ENCODE assay signal across 9 mouse cellular contexts in genomic region chr12:86945126-86945525, GRCm38 (mm10). TPM values are rescaled to one million over a fixed set of nuclear protein-coding genes. Genes with fewer than 3 reads are reported as not detected.
DNase-seq lines count a peak whose midpoint lies in the region; ATAC-seq lines count a peak whose summit lies in the region.
"Had no signal": no experiment of that assay in that cellular context is flagged by ENCODE, and none has a peak within 500 bp of the region (broad histone marks: within the 10 kb centered on the region; RNA-seq: fewer than 3 reads in every experiment).

No protein-coding gene starts in this region.

- H3K9me3 ChIP-seq in hindbrain, embryonic 10.5 days = no peaks in the 10 kb centered on the region
- H3K9me3 ChIP-seq in hindbrain, embryonic 12.5 days (replicated peaks) = no peaks in the 10 kb centered on the region
- H3K9me3 ChIP-seq in forebrain, embryonic 12.5 days = no peaks in the 10 kb centered on the region
- no peaks in the 10 kb centered on the region for H3K9me3 ChIP-seq in limb, embryonic 11.5 days (ENCODE audit: control insufficient read depth, low read length)
- no peaks in the 10 kb centered on the region for H3K9me3 ChIP-seq in neural tube, embryonic 11.5 days (ENCODE audit: control insufficient read depth, low read length)
- H3K9me3 ChIP-seq: limb, embryonic 12.5 days had no signal

- H3K36me3 ChIP-seq in hindbrain, embryonic 10.5 days = no peaks in the 10 kb centered on the region
- no peaks in the 10 kb centered on the region for H3K36me3 ChIP-seq in hindbrain, embryonic 12.5 days
- no peaks in the 10 kb centered on the region for H3K36me3 ChIP-seq in forebrain, embryonic 12.5 days (replicated peaks)
- H3K36me3 ChIP-seq in limb, embryonic 11.5 days (ENCODE audit: control insufficient read depth, insufficient read depth, low read length) = no peaks in the 10 kb centered on the region; the same call in 1 of the 2 replicates
- H3K36me3 ChIP-seq in neural tube, embryonic 11.5 days (ENCODE audit: control insufficient read depth, insufficient read depth, low read length) = no peaks in the 10 kb centered on the region
- H3K36me3 ChIP-seq: limb, embryonic 12.5 days had no signal

- peaks cover 65% of the 10 kb centered on the region for H3K4me1 ChIP-seq in hindbrain, embryonic 10.5 days (replicated peaks)
- peaks cover 49% of the 10 kb centered on the region for H3K4me1 ChIP-seq in hindbrain, embryonic 12.5 days
- H3K4me1 ChIP-seq in forebrain, embryonic 12.5 days = peaks cover 66% of the 10 kb centered on the region
- peaks cover 12% of the 10 kb centered on the region for H3K4me1 ChIP-seq in limb, embryonic 11.5 days (ENCODE audit: control insufficient read depth, insufficient read depth, low read length)
- peaks cover 22% of the 10 kb centered on the region for H3K4me1 ChIP-seq in neural tube, embryonic 11.5 days (ENCODE audit: control insufficient read depth, insufficient read depth, low read length)

- H3K4me2 ChIP-seq in hindbrain, embryonic 12.5 days (replicated peaks) = no peak overlapping the region
- H3K4me2 ChIP-seq in forebrain, embryonic 12.5 days = no peak overlapping the region
- no peak overlapping the region for H3K4me2 ChIP-seq in limb, embryonic 11.5 days (ENCODE audit: low read depth, severe bottlenecking)
- no peak overlapping the region for H3K4me2 ChIP-seq in neural tube, embryonic 11.5 days (ENCODE audit: low read depth)

- no peaks in the 10 kb centered on the region for H3K27me3 ChIP-seq in hindbrain, embryonic 10.5 days (ENCODE audit: insufficient read depth, poor library complexity, severe bottlenecking)
- H3K27me3 ChIP-seq in hindbrain, embryonic 12.5 days = no peaks in the 10 kb centered on the region
- no peaks in the 10 kb centered on the region for H3K27me3 ChIP-seq in forebrain, embryonic 12.5 days
- no peaks in the 10 kb centered on the region for H3K27me3 ChIP-seq in limb, embryonic 11.5 days (ENCODE audit: control insufficient read depth, insufficient read depth, low read length)
- no peaks in the 10 kb centered on the region for H3K27me3 ChIP-seq in neural tube, embryonic 11.5 days (ENCODE audit: control insufficient read depth, insufficient read depth, low read length)
- H3K27me3 ChIP-seq: limb, embryonic 12.5 days had no signal

- H3K27ac ChIP-seq in hindbrain, embryonic 10.5 days = no peak overlapping the region
- no peak overlapping the region for H3K27ac ChIP-seq in hindbrain, embryonic 12.5 days
- H3K27ac ChIP-seq in forebrain, embryonic 12.5 days = 0 out of 2 replicates have a peak overlapping the region, but pooled peaks have one; percentile 54
- no peak overlapping the region for H3K27ac ChIP-seq in limb, embryonic 11.5 days (replicated peaks; ENCODE audit: low read depth, low read length)
- no peak overlapping the region for H3K27ac ChIP-seq in neural tube, embryonic 11.5 days (ENCODE audit: low read depth, low read length)
- H3K27ac ChIP-seq: limb, embryonic 12.5 days had no signal

- no peak for ATAC-seq in hindbrain, embryonic 12.5 days (ENCODE audit: low FRiP score)
- no peak for ATAC-seq in forebrain, embryonic 12.5 days (ENCODE audit: low FRiP score)
- ATAC-seq in limb, embryonic 11.5 days (ENCODE audit: insufficient number of reproducible peaks, low FRiP score, low TSS enrichment, low read depth) = no peak
- ATAC-seq in neural tube, embryonic 11.5 days (ENCODE audit: insufficient read depth, low FRiP score, low TSS enrichment) = no peak

- no peak overlapping the region for H3K4me3 ChIP-seq in hindbrain, embryonic 10.5 days
- no peak overlapping the region for H3K4me3 ChIP-seq in hindbrain, embryonic 12.5 days
- H3K4me3 ChIP-seq in forebrain, embryonic 12.5 days (replicated peaks) = no peak overlapping the region
- no peak overlapping the region for H3K4me3 ChIP-seq in limb, embryonic 11.5 days (ENCODE audit: low read depth, low read length)
- no peak overlapping the region for H3K4me3 ChIP-seq in neural tube, embryonic 11.5 days (ENCODE audit: low read depth, low read length)

- whole genome bisulfite sequencing in hindbrain, embryonic 10.5 days = 8% methylated on average over 4 of the region's 4 CpGs
- 6% methylated on average over 4 of the region's 4 CpGs for WGBS in hindbrain, embryonic 12.5 days
- WGBS in forebrain, embryonic 12.5 days = 6% methylated on average over 4 of the region's 4 CpGs
- WGBS in limb, embryonic 11.5 days = 8% methylated on average over 4 of the region's 4 CpGs
- 7% methylated on average over 4 of the region's 4 CpGs for WGBS in neural tube, embryonic 11.5 days

- no peak overlapping the region for H3K9ac ChIP-seq in hindbrain, embryonic 12.5 days
- no peak overlapping the region for H3K9ac ChIP-seq in forebrain, embryonic 12.5 days
- H3K9ac ChIP-seq in limb, embryonic 11.5 days (ENCODE audit: low read length) = no peak overlapping the region
- no peak overlapping the region for H3K9ac ChIP-seq in neural tube, embryonic 11.5 days (ENCODE audit: low read length)
- H3K9ac ChIP-seq: limb, embryonic 12.5 days had no signal

- peak; percentile 66 for DNase-seq in hindbrain, embryonic 10.5 days (ENCODE audit: low spot score)
- peak; percentile 85 for DNase-seq in brain, embryonic 18.5 days (ENCODE audit: low read depth, low spot score)
- peak; percentile 90 for DNase-seq in induced T-regulatory cell, adult 2 months (ENCODE audit: low read depth)
- peak; percentile 72 for DNase-seq in limb, embryonic 11.5 days (ENCODE audit: low spot score)
- peak; percentile 73 for DNase-seq in neural tube, embryonic 11.5 days (ENCODE audit: low spot score)
- peak; percentile 21 to 47 for DNase-seq in thymus, adult 18-20 months

RNA-seq across cellular contexts. Expression of gene Cipc, which starts 1.7 kb away (rescaled TPM):
- 33.9 and 35.2 TPM in 2 replicates for polyA plus RNA-seq in hindbrain, embryonic 10.5 days (2016; fragmentation: Nextera tagmentation; extraction: Ambion mirVana)
- polyA plus RNA-seq in hindbrain, embryonic 12.5 days (2016; fragmentation: Nextera tagmentation; extraction: Ambion mirVana) = 41.1 and 46.9 TPM in 2 replicates
- 49.5 and 51.4 TPM in 2 replicates for polyA plus RNA-seq in forebrain, embryonic 12.5 days (2016; fragmentation: Nextera tagmentation; extraction: Ambion mirVana)
- 31.3 and 33.7 TPM in 2 replicates for polyA plus RNA-seq in limb, embryonic 11.5 days (2014; fragmentation: Nextera tagmentation; extraction: Ambion mirVana)
- 40.1 and 42.8 TPM in 2 replicates for polyA plus RNA-seq in neural tube, embryonic 11.5 days (2014; fragmentation: Nextera tagmentation; extraction: Ambion mirVana)

RNA-seq across cellular contexts. Expression of gene Zdhhc22, which starts 45.1 kb away (rescaled TPM):
- polyA plus RNA-seq in hindbrain, embryonic 10.5 days (2016; fragmentation: Nextera tagmentation; extraction: Ambion mirVana) = 0.14 and 0.75 TPM in 2 replicates
- 2.9 and 3.7 TPM in 2 replicates for polyA plus RNA-seq in hindbrain, embryonic 12.5 days (2016; fragmentation: Nextera tagmentation; extraction: Ambion mirVana)
- polyA plus RNA-seq in forebrain, embryonic 12.5 days (2016; fragmentation: Nextera tagmentation; extraction: Ambion mirVana) = 1.1 and 1.6 TPM in 2 replicates
- 0.05 TPM in 1 of 2 replicates, not detected in the other for polyA plus RNA-seq in limb, embryonic 11.5 days (2014; fragmentation: Nextera tagmentation; extraction: Ambion mirVana)
- polyA plus RNA-seq in neural tube, embryonic 11.5 days (2014; fragmentation: Nextera tagmentation; extraction: Ambion mirVana) = 1.4 and 2.1 TPM in 2 replicates

Comparison
In these comparisons a context has a peak if more than half of its experiments do, and no peak if none do; other contexts are left out.
1. DNase-seq: peak in every context shown above with its lines; median percentile 90 in induced T-regulatory cell, adult 2 months; 85 in brain, embryonic 18.5 days; 73 in neural tube, embryonic 11.5 days; 72 in limb, embryonic 11.5 days; 66 in hindbrain, embryonic 10.5 days; 34 in thymus, adult 18-20 months.